Mouse (Mus musculus) thymus, adult 18-20 months (tissue): ENCODE results near the gene Eva1a.

Source experiments
- DNase-seq, 2 experiments: peaks; one replicate each; pipeline ENCODE4 v3.0.0; 2022; ENCODE audit warnings: mixed read lengths in 2 of 2

The Eva1a gene

GRCm38 (mm10) chr6:82129630-82130217, 88.9 kb downstream of the Eva1a start:
- DNase-seq: no peak

DNA sequence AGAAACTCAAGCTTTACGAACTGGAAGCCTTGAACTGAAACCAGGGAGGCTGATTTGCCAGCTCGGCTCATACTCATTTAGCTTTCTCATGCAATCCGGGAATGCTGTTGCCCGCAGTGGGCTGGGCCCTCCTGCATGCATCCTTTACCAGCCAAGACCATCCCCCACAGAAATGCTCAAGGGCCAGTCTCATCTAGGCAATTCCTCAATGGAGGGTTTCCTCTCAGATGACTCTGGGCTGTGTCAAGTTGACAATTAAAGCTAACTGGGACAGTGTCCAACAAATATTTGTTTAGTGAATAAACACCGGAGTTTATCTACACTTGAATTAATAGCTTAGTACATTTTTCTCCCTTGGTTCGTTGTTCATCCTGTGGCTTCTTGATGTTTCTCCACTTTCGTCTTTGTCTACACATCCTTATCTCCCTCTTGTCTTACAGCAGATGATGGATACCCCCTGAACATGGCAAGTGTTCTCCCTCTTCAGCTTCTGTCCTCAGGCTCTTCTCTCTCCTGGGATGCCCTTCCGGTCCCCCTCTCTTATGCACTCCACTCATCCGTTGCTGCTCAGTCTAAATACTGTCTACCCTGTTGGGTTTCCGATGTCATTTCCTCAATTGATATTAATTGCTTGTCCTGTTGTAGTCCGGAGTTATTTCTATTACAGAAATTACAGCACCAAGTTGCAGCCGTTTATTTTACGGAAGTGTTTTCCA, 92.2 kb downstream of the Eva1a start:
- no peak for DNase-seq

DNA sequence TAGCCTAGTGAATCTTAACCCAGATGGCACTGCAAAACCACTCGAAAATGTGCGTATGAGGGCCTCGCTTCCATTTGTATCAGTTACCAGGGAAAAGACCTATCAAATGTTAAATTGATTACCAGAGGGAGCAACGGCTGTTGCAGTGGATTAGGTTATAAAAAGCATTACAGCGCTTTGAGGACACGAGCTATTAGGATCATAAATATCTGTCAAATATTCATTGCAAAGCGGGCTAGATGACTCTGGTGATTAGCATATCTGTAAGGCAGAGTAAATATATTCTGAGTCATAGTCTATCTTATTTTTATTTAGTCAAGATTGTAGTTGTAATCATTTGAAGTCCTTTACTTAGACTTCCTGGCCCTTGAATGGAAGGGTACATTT, 92.7 kb downstream of the Eva1a start:
- no peak for DNase-seq

DNA sequence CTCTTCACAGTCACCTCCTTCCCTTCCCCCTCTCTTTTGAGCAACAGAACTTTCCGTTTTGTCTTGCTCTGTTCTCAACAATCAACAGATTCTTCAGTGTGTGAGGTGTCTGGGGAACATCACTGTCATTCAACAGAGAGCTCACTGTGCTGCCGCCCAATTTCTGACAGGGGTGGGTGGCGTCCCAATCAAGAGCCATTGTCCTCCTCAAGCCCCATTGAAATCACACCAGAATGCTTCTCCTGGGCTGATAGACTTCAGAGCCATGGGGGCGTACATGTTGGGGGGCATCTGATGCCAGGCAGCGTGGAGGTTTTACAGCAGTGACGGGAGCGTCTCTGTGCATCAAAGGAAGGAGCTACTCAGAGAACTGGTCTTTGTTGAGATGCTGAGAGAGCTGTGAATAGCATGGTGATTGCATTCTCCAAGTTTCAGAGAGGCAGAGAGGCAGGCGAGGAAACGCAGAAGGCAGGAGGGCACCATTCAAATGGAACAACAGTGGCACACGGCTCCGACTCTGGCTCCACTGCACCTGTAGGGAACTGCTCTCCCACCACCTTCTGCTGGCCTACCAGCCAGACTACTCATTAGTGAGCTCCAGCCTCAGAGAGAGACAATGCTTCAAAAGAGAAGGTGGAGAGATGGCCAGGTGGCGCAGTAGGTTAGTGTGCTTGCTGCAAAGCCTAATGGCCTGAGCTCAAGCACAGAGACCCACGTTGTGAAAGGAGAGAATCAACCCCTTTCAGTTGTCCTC, 95.3 kb downstream of the Eva1a start:
- no peak for DNase-seq
